Mouse (Mus musculus) forebrain, embryonic 12.5 days (tissue): ENCODE data around the gene Arid1b. TPM values are rescaled to one million over a fixed set of nuclear protein-coding genes. Genes with fewer than 3 reads are reported as not detected.

Source experiments
- ATAC-seq: fragments of 200-750 bp; cut with Nextera tagmentation; 2 replicates; pipeline ENCODE4 v1.8.0; 2017; ENCODE audit warnings: moderate TSS enrichment; ENCODE audit not compliant: low FRiP score
- H3K27ac ChIP-seq: fragments of 300-500 bp; sonication (generic); 2 replicates; pipeline ENCODE4 v1.5.1; 2016; ENCODE audit warnings: mild to moderate bottlenecking
- H3K27me3 ChIP-seq: fragments of 300-500 bp; sonication (generic); 2 replicates; pipeline ENCODE4 v1.6.1; 2016; ENCODE audit warnings: mild to moderate bottlenecking
- H3K36me3 ChIP-seq: fragments of 300-500 bp; sonication (generic); replicated peaks from 2 replicates; pipeline ENCODE4 v1.6.1; 2016; ENCODE audit warnings: mild to moderate bottlenecking
- H3K4me1 ChIP-seq: fragments of 300-500 bp; sonication (generic); 2 replicates; pipeline ENCODE4 v1.6.1; 2016
- H3K4me2 ChIP-seq: fragments of 300-500 bp; sonication (generic); 2 replicates; pipeline ENCODE4 v1.6.1; 2016; ENCODE audit warnings: mild to moderate bottlenecking, moderate library complexity
- H3K4me3 ChIP-seq: fragments of 300-500 bp; sonication (generic); replicated peaks from 2 replicates; pipeline ENCODE4 v1.5.1; 2016; ENCODE audit warnings: mild to moderate bottlenecking
- H3K9ac ChIP-seq: fragments of 300-500 bp; sonication (generic); 2 replicates; pipeline ENCODE4 v1.6.1; 2016; ENCODE audit warnings: mild to moderate bottlenecking
- H3K9me3 ChIP-seq: fragments of 300-500 bp; sonication (generic); 2 replicates; pipeline ENCODE4 v1.6.1; 2016
- WGBS: fragments of 180-500 bp; shearing (Covaris S2); methylation state at CpG from one replicate; pipeline ENCODE4 v1.1.7; 2016; 5-methylcytosine and 5-hydroxymethylcytosine counted together
- polyA plus RNA-seq: library from polyadenylated mRNA; unstranded; fragments of >200 nt; fragmentation: Nextera tagmentation; extraction: Ambion mirVana; gene quantifications from 2 replicates; pipeline ENCODE4 v1.2.1, GENCODE M21; 2016

Gene Arid1b
- polyA plus RNA-seq, 1 experiment from 2014 or later, result 17.4 TPM

DNA sequence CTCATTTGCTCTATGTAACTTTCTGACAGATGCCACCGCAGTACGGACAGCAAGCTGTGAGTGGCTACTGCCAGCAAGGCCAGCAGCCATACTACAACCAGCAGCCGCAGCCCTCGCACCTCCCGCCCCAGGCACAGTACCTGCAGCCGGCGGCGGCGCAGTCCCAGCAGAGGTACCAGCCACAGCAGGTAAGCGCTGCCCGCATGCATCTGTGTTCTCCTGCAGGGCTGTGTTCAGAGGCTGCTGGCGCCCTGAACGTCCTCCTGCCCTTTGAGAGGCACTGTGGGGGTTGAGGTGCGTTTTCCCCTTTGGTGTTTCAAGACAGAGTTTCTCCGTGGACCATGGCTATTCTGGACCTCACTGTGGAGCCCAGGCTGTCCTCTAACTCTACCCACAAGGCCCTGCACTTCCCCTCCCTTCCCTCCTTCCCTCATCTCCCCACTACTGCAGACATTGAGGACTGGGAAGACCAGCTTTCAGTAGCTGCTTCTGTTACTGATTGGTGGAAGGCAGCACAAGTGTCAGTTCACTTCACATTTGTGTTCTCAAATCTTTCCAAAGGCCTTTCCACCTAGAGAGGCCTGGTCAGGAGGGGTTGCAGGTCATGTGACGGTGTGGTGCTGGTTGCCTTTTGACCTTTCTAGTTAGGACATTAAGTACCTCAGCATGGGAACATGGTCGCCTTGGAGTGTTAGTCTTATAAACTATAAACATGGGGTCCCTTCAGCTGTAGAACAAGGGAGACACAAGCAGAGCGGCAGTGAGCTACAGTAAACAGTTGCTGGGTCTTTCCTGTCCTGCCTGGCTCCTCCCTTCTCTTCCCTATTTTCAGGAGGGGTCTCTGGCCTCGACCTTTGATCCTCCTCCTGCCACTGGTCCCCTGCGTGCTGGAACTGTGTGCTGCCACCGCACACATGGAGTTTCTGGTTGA is 103.7 kb downstream of the Arid1b start:
- 0 out of 2 replicates have a peak overlapping the region, but pooled peaks have one; percentile 14 for H3K27ac ChIP-seq
- WGBS, result 74% methylated on average over 21 of the region's 21 CpGs
- H3K4me2 ChIP-seq, result no peak overlapping the region
- H3K9me3 ChIP-seq, result no peaks in the 10 kb centered on the region
- H3K27me3 ChIP-seq, result no peaks in the 10 kb centered on the region
- H3K4me3 ChIP-seq, result no peak overlapping the region
- H3K36me3 ChIP-seq, result no peaks in the 10 kb centered on the region
- no peak overlapping the region for H3K9ac ChIP-seq
- H3K4me1 ChIP-seq, result peaks cover 33% of the 10 kb centered on the region
- no peak for ATAC-seq

DNA sequence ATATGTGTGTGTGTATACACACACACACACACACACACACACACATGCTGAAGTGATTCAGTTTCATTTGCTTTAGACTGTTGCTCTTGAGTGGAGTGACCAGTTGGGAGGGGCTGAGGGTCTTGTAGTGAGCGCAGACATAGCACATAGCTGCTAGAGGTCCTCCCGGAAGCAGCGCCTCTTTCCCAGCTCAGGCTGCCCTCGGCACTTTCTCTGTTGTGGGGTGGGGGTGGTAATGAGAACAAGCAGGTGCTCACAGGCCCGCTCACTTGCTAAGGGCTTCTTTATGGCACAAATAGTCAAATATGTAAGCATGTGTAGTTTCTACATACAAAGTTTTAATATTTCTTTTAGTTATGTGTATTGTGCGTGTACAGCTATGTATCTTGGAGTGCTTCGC is 104.6 kb downstream of the Arid1b start:
- Histone ChIP-seq H3K9ac (no peak overlapping the region), H3K4me3 (no peak overlapping the region), H3K4me2 (no peak overlapping the region), H3K27ac (no peak overlapping the region), H3K4me1 (peaks cover 34% of the 10 kb centered on the region), H3K36me3 (no peaks in the 10 kb centered on the region), H3K9me3 (no peaks in the 10 kb centered on the region), H3K27me3 (no peaks in the 10 kb centered on the region)
- 82% methylated on average over 7 of the region's 7 CpGs for WGBS
- ATAC-seq, result no peak

DNA sequence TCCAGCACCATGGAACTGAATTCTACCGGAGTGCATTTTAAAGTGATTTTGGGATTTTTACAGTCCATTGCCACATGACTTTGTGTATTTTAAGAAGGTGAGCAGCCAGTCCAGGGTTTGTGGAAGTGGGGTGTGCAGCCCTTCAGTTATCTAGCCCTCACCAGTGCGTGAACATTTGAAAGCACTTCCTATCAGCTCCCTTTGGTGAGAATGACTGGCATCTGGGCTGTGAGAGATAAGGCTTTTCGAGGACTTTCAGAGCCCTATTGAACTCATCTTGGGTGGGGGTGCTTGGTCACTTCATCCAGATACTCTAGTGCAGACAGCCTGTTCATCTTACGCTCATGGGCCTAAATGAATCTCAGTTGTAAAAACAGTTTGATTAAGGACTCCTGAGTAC is 105.1 kb downstream of the Arid1b start:
- Histone ChIP-seq H3K9me3 (no peaks in the 10 kb centered on the region), H3K36me3 (no peaks in the 10 kb centered on the region), H3K27ac (no peak overlapping the region), H3K27me3 (no peaks in the 10 kb centered on the region), H3K4me3 (no peak overlapping the region), H3K9ac (no peak overlapping the region), H3K4me1 (peaks cover 36% of the 10 kb centered on the region), H3K4me2 (no peak overlapping the region)
- no peak for ATAC-seq
- WGBS, result 86% methylated on average over 4 of the region's 4 CpGs

DNA sequence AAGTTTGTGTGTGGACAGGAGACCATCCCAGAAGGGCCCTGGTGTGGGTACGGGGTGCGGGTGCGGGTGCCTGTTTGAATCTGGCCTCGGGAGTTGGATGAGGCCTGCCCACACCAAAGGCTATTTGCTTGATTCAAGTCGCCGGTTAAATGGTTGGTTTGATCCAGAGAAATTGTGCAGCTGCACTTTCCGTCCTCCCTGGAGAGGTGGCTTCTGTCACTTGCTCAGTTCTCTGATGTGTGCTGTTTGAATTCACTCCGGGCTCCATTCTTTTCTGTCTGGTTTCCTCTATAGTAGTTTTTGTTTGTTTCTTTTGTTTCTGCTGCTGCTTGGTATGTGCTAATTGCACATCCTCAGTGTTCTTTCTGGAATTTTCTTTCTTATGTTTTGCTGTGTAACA is 107.0 kb downstream of the Arid1b start:
- Histone ChIP-seq H3K27ac (peak overlapping the region; percentile 33; the same call in 1 of the 2 replicates), H3K9me3 (no peaks in the 10 kb centered on the region), H3K27me3 (no peaks in the 10 kb centered on the region), H3K4me3 (no peak overlapping the region), H3K4me1 (peaks cover 48% of the 10 kb centered on the region), H3K4me2 (no peak overlapping the region), H3K36me3 (no peaks in the 10 kb centered on the region), H3K9ac (no peak overlapping the region)
- ATAC-seq, result no peak
- WGBS, result 51% methylated on average over 8 of the region's 8 CpGs

DNA sequence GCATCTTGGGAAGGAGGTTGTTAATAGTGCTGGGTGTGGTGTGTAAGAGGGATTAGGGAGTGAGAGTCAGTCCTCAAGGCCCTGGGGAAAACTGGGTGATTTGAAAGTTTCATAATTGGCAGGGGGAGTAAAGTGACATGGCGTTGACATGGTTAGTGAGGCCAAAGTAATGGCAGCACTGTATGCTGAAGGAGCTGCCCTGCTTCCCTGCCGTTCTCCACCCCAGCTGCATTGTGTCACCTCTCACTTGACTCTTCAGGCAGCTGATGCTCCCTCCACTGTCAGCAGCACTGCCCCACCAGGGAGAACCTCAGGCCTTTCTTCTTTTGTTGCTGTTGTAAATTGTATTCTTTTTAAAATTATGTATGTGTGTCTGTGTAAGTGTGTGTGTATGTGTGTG is 107.8 kb downstream of the Arid1b start:
- Histone ChIP-seq H3K27ac (0 out of 2 replicates have a peak overlapping the region, but pooled peaks have one; percentile 42), H3K27me3 (no peaks in the 10 kb centered on the region)

DNA sequence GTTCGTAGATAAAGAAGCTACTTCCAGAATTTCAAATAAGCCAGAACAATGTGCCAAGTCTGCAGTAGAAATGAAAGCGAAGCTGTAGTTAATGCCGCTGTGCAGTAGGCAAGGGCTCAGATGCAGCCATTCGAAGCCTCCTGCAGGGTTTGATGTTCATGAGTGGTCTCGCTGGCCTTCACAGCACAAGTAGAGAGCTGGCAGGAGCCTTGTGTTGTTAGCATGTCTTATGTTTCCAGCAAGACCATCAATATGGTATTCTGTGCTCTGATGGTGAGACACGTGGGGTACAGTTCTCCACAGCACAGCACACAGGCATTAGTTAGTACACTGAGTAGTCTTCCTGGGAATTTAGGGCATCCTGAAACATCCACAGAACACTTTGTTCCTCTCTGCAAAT is 111.6 kb downstream of the Arid1b start:
- ATAC-seq, result no peak
- Histone ChIP-seq H3K4me2 (no peak overlapping the region), H3K27me3 (no peaks in the 10 kb centered on the region), H3K4me1 (peaks cover 67% of the 10 kb centered on the region), H3K27ac (peak overlapping the region; percentile 63; the same call in 1 of the 2 replicates), H3K36me3 (no peaks in the 10 kb centered on the region), H3K9me3 (no peaks in the 10 kb centered on the region), H3K4me3 (no peak overlapping the region), H3K9ac (no peak overlapping the region)
- 25% methylated on average over 6 of the region's 6 CpGs for WGBS

More for the DNA sequence above, 107.8 kb downstream of the Arid1b start:
- Histone ChIP-seq H3K9ac (no peak overlapping the region), H3K4me1 (peaks cover 56% of the 10 kb centered on the region), H3K4me2 (no peak overlapping the region), H3K9me3 (no peaks in the 10 kb centered on the region), H3K36me3 (no peaks in the 10 kb centered on the region), H3K4me3 (no peak overlapping the region)
- ATAC-seq, result peak; percentile 15; the same call in 1 of the 2 replicates
- 30% methylated on average over 2 of the region's 2 CpGs for WGBS

DNA sequence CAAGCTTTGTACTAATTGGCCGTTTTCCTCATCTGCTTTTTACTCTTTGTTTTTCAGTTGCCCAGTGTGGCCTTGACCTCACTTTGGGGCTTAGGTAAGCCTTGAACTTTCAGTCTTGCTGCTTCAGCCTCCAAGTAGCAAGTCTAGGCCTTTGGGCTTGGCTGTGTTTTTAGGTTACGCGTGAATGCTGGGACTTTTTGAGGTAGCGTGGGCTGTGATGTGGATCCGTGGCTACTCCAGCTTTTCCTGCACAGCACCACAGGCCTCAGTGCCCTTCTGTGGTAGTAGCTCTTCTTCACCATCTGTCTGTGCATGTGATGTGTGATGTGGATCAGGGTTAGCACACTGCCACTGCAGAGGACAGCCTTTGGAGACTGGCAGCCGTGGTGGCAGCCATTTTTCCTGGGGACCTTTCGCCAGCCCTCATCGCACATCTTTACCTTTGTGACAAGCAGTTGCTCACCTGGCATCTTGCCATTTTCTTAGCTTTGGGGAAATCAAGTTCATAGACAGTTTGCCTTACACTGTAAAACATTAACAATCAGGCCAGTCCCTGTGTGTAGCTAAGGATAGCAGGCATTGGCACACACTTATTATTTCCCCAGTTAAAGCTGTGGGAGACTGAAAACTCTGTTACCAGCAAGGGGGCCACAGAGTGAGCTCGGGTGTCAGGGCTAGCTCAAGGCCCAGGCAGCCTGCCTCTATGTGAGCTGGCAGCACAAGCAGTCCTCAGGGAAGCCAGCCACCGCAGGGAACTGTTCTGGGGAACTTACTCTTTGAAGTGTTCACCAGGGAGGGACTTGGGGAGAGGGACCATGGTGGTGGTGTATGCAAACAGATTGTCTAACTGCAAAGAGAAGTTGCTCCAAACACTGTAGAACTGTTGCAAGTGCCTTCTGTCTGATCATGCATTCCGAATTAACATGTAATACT is 112.4 kb downstream of the Arid1b start:
- no peak for ATAC-seq
- Histone ChIP-seq H3K4me2 (no peak overlapping the region), H3K27me3 (no peaks in the 10 kb centered on the region), H3K4me1 (peaks cover 60% of the 10 kb centered on the region), H3K9me3 (no peaks in the 10 kb centered on the region), H3K36me3 (no peaks in the 10 kb centered on the region), H3K27ac (peak overlapping the region; percentile 56; the same call in 1 of the 2 replicates), H3K4me3 (no peak overlapping the region), H3K9ac (no peak overlapping the region)
- WGBS, result 77% methylated on average over 11 of the region's 11 CpGs

DNA sequence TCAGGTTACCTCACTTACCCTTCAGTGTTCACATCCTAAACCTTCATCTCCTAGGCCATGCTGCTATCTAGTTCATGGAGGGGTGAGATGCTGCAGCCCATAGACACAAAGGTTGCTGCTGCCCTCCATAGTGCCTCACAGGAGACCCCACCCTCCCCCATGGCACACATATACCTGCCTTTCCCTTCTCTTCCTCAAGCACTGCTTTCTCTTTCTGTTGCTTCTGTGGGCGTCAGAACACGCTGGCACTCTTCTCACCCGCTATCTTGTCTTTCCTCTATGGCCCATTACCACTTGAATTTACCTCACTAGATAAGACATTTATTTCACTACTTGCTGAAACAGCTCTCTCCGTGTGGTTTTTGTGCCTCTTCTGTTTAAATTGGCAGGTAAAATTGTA is 113.4 kb downstream of the Arid1b start:
- ATAC-seq, result no peak
- Histone ChIP-seq H3K4me3 (no peak overlapping the region), H3K4me2 (no peak overlapping the region), H3K4me1 (peaks cover 51% of the 10 kb centered on the region), H3K36me3 (no peaks in the 10 kb centered on the region), H3K27me3 (no peaks in the 10 kb centered on the region), H3K9ac (no peak overlapping the region), H3K9me3 (no peaks in the 10 kb centered on the region), H3K27ac (no peak overlapping the region)
- 88% methylated on average over 4 of the region's 4 CpGs for WGBS

DNA sequence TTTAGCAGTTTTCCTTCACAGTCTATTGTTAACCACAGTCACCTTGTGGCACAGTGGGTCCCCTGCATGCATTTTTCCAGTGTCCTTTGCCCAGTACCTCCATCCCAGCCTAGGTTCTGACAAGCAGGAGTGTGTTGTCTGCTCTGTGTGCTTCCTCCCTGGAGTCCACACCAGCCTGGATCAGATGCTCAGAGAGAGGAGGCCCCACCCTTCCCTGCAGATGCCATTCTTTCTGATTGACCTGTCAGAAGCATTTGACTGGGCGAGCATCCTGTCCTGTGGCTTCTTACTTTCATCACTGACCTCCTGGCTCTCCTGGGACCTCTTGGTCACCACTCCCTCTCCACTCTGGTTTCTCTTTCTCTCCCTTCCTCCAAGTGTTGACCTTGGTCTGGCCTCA is 113.9 kb downstream of the Arid1b start:
- no peak overlapping the region for H3K4me3 ChIP-seq
- H3K9me3 ChIP-seq, result no peaks in the 10 kb centered on the region
- no peaks in the 10 kb centered on the region for H3K36me3 ChIP-seq
- WGBS, result 83% methylated on average over 1 of the region's 1 CpGs
- H3K27me3 ChIP-seq, result no peaks in the 10 kb centered on the region
- no peak overlapping the region for H3K9ac ChIP-seq
- H3K4me1 ChIP-seq, result peaks cover 47% of the 10 kb centered on the region
- no peak overlapping the region for H3K27ac ChIP-seq
- ATAC-seq, result no peak
- H3K4me2 ChIP-seq, result no peak overlapping the region

DNA sequence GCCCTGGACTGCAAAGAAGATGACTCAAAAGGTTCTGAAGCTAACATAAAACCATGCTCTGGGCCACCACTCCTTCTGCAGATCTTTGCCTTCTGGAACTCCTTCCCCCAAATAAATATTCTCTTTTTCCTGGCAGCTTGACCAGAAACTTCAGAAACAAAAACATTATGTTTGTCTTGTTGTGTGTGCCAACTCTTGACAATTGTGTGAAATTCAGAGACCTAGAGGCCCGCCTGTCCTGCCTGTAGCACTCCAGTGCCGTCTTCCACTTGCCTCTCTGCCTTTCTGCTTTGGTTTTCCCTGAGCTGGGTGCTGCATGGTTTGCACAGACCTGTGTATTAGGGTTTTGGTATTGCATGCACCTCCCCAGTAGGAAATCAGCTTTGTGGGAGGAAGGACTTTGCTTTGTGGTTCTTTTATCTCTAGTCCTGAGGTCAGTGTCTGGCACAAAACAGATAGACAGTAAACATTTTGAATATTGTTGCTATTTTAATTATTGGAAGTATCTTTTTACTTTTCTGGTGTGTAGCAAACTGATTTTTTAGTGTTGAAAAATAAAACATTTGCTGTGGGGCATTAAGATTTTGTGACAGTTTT is 114.5 kb downstream of the Arid1b start:
- no peak for ATAC-seq
- Histone ChIP-seq H3K4me3 (no peak overlapping the region), H3K27me3 (no peaks in the 10 kb centered on the region), H3K9me3 (no peaks in the 10 kb centered on the region), H3K27ac (no peak overlapping the region), H3K4me1 (peaks cover 47% of the 10 kb centered on the region), H3K9ac (no peak overlapping the region), H3K36me3 (no peaks in the 10 kb centered on the region), H3K4me2 (no peak overlapping the region)
- 75% methylated on average over 2 of the region's 2 CpGs for whole genome bisulfite sequencing

DNA sequence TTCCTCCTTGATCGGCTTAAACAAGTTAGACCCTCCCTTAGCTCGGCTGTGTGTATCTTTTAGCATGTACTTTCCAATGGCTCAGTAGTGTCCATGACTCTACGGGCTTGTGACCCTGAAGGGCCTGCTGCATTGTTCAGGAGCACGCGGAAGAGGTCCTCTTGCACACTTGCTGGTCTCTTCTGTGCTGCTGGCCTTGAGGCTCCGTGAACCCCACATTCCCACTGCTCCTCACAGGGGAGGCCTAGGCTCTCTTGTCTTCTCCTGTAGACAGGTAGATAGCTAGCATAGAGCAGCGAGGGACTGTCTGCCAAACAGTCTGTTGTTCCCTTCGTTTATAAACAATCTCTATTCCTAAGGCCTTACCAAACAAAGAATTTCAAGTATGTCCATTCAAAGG is 115.2 kb downstream of the Arid1b start:
- H3K4me1 ChIP-seq, result peaks cover 44% of the 10 kb centered on the region
- H3K4me3 ChIP-seq, result no peak overlapping the region
- no peaks in the 10 kb centered on the region for H3K36me3 ChIP-seq
- H3K9me3 ChIP-seq, result no peaks in the 10 kb centered on the region
- no peak for ATAC-seq
- no peaks in the 10 kb centered on the region for H3K27me3 ChIP-seq
- 85% methylated on average over 8 of the region's 8 CpGs for WGBS
- H3K4me2 ChIP-seq, result no peak overlapping the region
- H3K9ac ChIP-seq, result no peak overlapping the region
- H3K27ac ChIP-seq, result no peak overlapping the region

DNA sequence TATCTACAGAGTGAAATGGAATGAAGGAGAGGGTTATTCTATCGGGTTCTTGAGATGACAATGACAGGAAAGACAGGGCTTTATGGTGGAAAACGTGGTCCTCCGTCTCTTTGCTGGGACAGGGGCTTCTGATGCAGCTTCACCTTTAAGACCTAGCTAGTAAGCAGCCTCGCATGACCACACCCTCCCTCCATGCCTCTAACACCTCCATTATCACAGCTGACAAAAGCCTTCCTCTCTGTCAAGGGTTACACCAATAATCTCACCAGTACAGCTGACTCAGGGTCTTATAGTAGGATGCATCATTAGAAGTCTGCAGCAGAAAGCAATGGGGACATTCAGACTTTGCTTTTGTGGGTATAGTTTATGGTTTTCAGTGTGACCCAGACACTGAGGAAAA is 116.0 kb downstream of the Arid1b start:
- Histone ChIP-seq H3K9ac (no peak overlapping the region), H3K27ac (no peak overlapping the region), H3K4me2 (no peak overlapping the region), H3K27me3 (no peaks in the 10 kb centered on the region), H3K4me1 (peaks cover 35% of the 10 kb centered on the region), H3K36me3 (no peaks in the 10 kb centered on the region), H3K9me3 (no peaks in the 10 kb centered on the region), H3K4me3 (no peak overlapping the region)
- ATAC-seq, result no peak
- 77% methylated on average over 4 of the region's 4 CpGs for WGBS
